Mouse (Mus musculus): ENCODE results near the gene Icosl. TPM values are rescaled to one million over a fixed set of nuclear protein-coding genes. Genes with fewer than 3 reads are reported as not detected.
"Not testable (repeated sequence)": the region's sequence is repeated elsewhere in the genome, so short reads cannot be mapped to it uniquely, and the experiment has no call there.

The Icosl gene
- total RNA-seq (2014; rRNA removed): 5.1 and 5.3 TPM in 2 replicates
- polyA plus RNA-seq (2015; fragmentation: Nextera tagmentation; extraction: Ambion mirVana): 1.7 and 1.8 TPM in 2 replicates

DNA sequence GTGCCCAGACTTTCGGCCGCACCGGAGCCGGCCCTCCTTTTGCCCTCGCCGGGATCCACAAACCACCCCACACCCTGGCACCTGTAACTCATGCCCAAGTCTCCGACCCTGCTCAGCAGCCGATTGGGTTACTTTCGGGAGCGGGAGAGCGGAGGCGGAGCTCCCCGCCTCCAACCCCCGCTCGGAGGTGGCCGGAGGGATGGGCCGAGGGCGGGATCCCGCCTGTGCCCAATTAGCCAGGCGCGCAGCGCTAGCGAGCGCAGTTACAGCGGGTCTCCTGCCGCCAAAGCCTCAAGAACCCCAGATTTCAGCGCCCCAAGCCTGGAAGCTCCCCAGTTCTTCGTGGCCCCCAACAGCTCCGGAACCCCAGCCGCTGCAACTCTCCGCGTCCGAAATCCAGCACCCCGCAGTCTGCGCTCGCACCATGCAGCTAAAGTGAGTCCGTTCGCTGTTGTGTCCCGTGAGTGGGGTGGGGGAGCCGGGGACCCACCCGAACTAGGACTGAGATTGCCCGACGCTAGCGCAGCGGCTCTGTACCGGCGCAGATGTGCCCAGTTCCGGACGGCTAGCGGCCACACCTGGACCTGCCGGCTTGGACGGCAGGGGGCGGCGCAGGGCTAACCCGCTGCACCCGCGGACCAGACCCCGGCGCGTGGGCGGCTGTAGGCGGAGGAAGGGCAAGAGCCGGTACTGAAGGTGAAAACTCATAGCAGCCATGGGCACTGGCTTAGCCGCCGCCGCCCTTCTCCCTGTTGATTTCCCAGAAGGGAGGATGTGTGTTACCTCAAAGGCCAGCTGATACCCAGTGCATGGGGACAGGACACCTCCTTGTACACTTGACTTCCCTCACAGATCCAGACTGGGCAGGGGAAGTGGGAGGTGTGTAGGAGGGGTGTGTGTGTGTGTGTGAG lies at the start of gene Icosl:
Gene Icosl, plus strand, starts transcription at position 202 of the 911 bp plus-strand sequence.
- TF ChIP-seq CTCF (IDR thresholded peaks at IDR 0.05; ENCODE audit: low read depth): peak; percentile 55
- ATAC-seq (peak; percentile 86), DNase-seq (ENCODE audit: low spot score) (peak; percentile 74)
- no peaks in the 10 kb centered on the region for H3K27me3 ChIP-seq (ENCODE audit: insufficient read depth, low read length)
- H3K9ac ChIP-seq (replicated peaks; ENCODE audit: low read length): peak within 1 kb of the TSS; percentile 50
- H3K4me1 ChIP-seq (ENCODE audit: insufficient read depth, low read length): no peaks in the 10 kb centered on the region
- peak within 1 kb of the TSS; percentile 52 for H3K4me3 ChIP-seq (ENCODE audit: low read length)
- no peaks in the 10 kb centered on the region for H3K36me3 ChIP-seq (ENCODE audit: insufficient read depth, low read length)
- H3K27ac ChIP-seq: no peak within 1 kb of the TSS
- WGBS: 1% methylated on average over 65 of the region's 66 CpGs
- H3K9me3 ChIP-seq (ENCODE audit: low read length): no peaks in the 10 kb centered on the region
- H3K4me2 ChIP-seq (ENCODE audit: low read depth, low read length): peak within 1 kb of the TSS; percentile 100

DNA sequence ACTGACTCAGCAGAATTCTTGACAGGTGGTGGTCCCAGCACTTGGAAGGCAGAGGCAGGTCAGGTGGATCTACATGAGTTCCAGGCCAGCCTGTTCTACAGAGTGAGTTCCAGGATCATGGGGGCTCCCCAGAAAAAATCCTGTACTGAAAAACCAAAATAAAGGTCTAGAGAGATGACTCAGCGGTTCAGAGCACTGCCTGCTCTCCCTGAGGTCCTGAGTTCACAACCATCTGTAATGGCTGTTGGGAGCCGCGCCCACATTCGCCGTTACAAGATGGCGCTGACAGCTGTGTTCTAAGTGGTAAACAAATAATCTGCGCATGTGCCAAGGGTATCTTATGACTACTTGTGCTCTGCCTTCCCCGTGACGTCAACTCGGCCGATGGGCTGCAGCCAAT lies 49.1 kb upstream of the Icosl start:
- ATAC-seq; H3K9ac ChIP-seq (replicated peaks; ENCODE audit: low read length); H3K27me3 ChIP-seq (ENCODE audit: insufficient read depth, low read length); H3K4me1 ChIP-seq (ENCODE audit: insufficient read depth, low read length); DNase-seq (ENCODE audit: low spot score); H3K27ac ChIP-seq; H3K4me3 ChIP-seq (ENCODE audit: low read length); H3K9me3 ChIP-seq (ENCODE audit: low read length); H3K4me2 ChIP-seq (ENCODE audit: low read depth, low read length); H3K36me3 ChIP-seq (ENCODE audit: insufficient read depth, low read length): not testable (repeated sequence)
- WGBS: 97% methylated on average over 6 of the region's 11 CpGs

DNA sequence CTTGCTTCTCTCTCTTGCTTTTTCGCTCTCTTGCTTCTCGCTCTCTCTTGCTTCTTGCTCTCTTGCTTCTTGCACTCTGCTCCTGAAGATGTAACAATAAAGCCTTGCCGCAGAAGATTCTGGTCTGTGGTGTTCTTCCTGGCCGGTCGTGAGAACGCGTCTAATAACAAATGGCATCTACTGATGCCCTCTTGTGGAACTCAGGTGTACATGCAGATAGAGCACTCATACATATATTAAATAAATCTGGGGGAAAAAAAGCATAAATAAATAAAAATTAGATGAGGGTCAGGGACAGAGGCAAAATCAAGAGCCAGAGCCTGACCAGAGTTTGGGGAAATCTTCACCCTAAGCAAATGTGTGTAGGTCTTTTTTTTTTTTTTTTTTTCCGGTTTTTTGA lies 43.6 kb upstream of the Icosl start:
- H3K4me3 ChIP-seq (ENCODE audit: low read length); H3K36me3 ChIP-seq (ENCODE audit: insufficient read depth, low read length); H3K4me1 ChIP-seq (ENCODE audit: insufficient read depth, low read length); H3K27me3 ChIP-seq (ENCODE audit: insufficient read depth, low read length); ATAC-seq; H3K9ac ChIP-seq (replicated peaks; ENCODE audit: low read length); H3K4me2 ChIP-seq (ENCODE audit: low read depth, low read length); H3K27ac ChIP-seq; H3K9me3 ChIP-seq (ENCODE audit: low read length): not testable (repeated sequence)
- DNase-seq (ENCODE audit: low spot score): peak; percentile 23
- 63% methylated on average over 6 of the region's 8 CpGs for WGBS
- TF ChIP-seq CTCF (IDR thresholded peaks at IDR 0.05; ENCODE audit: low read depth): peak; percentile 50

DNA sequence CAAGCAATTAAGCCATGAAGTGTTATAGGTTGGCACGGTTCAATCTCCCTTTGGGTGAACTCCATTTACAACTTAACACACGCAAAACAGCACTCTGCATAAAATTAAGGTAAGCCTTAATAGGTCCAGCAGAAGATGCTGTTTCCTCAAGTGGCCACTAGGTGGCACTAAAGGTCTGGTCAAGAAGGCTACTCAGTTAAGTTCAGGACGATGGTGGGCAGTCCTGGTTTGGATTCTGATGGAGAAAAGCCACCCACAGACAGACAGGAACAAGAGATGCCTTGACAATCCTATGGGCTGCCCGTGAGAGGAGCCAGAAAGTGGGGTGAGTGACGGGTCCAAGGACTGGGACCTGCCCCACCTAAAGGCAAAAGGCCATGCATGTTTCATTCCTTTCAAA lies 41.0 kb upstream of the Icosl start:
- peak; percentile 98 for TF ChIP-seq CTCF (IDR thresholded peaks at IDR 0.05; ENCODE audit: low read depth)
- peak; percentile 92 for DNase-seq (ENCODE audit: low spot score)
- ATAC-seq: peak; percentile 83
- WGBS: 5% methylated on average over 5 of the region's 5 CpGs
- H3K4me3 ChIP-seq (ENCODE audit: low read length): no peak overlapping the region
- H3K9me3 ChIP-seq (ENCODE audit: low read length): no peaks in the 10 kb centered on the region
- H3K27me3 ChIP-seq (ENCODE audit: insufficient read depth, low read length): no peaks in the 10 kb centered on the region
- H3K9ac ChIP-seq (replicated peaks; ENCODE audit: low read length): no peak overlapping the region
- H3K4me2 ChIP-seq (ENCODE audit: low read depth, low read length): no peak overlapping the region
- no peaks in the 10 kb centered on the region for H3K4me1 ChIP-seq (ENCODE audit: insufficient read depth, low read length)
- no peaks in the 10 kb centered on the region for H3K36me3 ChIP-seq (ENCODE audit: insufficient read depth, low read length)
- H3K27ac ChIP-seq: no peak overlapping the region

DNA sequence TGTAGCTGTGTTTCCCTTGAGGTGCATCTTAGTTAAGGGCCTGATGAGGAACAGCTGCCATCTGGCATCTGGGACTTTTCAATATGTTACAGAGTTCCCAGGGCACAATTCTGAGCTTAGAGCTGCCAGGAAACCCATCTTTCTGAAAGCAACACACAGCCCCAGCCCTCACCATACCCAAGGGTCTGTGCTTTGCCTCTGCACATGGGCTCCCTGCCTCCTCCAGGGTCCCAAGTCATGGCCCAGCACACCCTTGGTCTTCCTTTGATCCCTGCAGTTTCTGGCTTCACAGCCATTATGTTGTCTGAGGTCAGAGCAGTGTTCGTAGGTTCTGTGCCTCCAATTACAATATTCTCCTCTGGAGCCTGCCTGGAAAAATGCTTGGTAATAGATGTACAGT lies 40.0 kb upstream of the Icosl start:
- H3K4me3 ChIP-seq (ENCODE audit: low read length): no peak overlapping the region
- ATAC-seq (no peak), DNase-seq (ENCODE audit: low spot score) (no peak)
- H3K27me3 ChIP-seq (ENCODE audit: insufficient read depth, low read length): no peaks in the 10 kb centered on the region
- no peak overlapping the region for H3K4me2 ChIP-seq (ENCODE audit: low read depth, low read length)
- 91% methylated on average over 1 of the region's 1 CpGs for WGBS
- no peak overlapping the region for H3K27ac ChIP-seq
- no peaks in the 10 kb centered on the region for H3K36me3 ChIP-seq (ENCODE audit: insufficient read depth, low read length)
- no peaks in the 10 kb centered on the region for H3K4me1 ChIP-seq (ENCODE audit: insufficient read depth, low read length)
- no peak overlapping the region for H3K9ac ChIP-seq (replicated peaks; ENCODE audit: low read length)
- no peak for TF ChIP-seq CTCF (IDR thresholded peaks at IDR 0.05; ENCODE audit: low read depth)
- H3K9me3 ChIP-seq (ENCODE audit: low read length): no peaks in the 10 kb centered on the region

DNA sequence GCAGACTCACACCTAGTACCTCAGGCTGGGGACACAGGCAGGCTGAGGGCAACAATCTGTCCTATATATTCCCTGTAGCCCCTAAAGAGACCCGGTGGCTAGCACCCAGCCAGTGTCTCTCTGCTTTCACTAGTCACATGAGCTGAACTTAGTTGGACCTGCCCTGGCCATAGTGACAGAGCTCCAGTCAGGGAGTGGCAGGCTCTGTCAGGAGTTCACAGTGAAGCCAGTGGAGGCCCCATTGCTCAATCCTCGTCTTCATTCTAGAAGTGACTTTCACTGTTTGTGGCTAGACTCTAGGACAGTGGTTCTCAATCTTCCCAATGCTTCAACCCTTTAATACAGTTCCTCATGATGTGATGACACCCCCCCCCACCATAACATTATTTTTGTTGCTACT lies 37.1 kb upstream of the Icosl start:
- no peak for TF ChIP-seq CTCF (IDR thresholded peaks at IDR 0.05; ENCODE audit: low read depth)
- H3K27ac ChIP-seq: no peak overlapping the region
- H3K27me3 ChIP-seq (ENCODE audit: insufficient read depth, low read length): no peaks in the 10 kb centered on the region
- ATAC-seq: no peak
- no peak for DNase-seq (ENCODE audit: low spot score)
- no peak overlapping the region for H3K4me2 ChIP-seq (ENCODE audit: low read depth, low read length)
- H3K4me1 ChIP-seq (ENCODE audit: insufficient read depth, low read length): no peaks in the 10 kb centered on the region
- H3K36me3 ChIP-seq (ENCODE audit: insufficient read depth, low read length): no peaks in the 10 kb centered on the region
- 81% methylated on average over 2 of the region's 2 CpGs for WGBS
- H3K4me3 ChIP-seq (ENCODE audit: low read length): no peak overlapping the region
- no peaks in the 10 kb centered on the region for H3K9me3 ChIP-seq (ENCODE audit: low read length)
- H3K9ac ChIP-seq (replicated peaks; ENCODE audit: low read length): no peak overlapping the region

DNA sequence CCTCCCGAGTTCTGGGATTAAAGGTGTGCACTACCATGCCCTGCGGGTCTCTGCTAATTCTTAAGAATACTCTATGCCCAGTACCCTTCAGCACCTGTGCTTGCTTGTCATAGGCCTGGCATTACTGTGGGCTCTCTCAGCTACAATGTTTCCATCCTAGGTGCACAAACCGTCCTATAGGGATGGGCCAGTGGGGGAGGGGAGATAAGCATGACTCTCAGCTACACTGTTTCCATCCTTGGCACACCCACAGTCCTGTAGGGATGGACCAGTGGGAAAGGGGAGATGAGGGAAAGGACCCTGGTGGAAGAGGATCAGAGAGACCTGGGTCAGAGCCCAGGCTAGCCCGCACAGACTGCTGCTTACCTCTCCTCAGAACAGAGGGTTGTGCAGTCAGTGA lies 32.0 kb upstream of the Icosl start:
- no peaks in the 10 kb centered on the region for H3K9me3 ChIP-seq (ENCODE audit: low read length)
- TF ChIP-seq CTCF (IDR thresholded peaks at IDR 0.05; ENCODE audit: low read depth): no peak

More for the DNA sequence above, 32.0 kb upstream of the Icosl start:
- Histone ChIP-seq H3K4me1 (ENCODE audit: insufficient read depth, low read length) (no peaks in the 10 kb centered on the region), H3K4me2 (ENCODE audit: low read depth, low read length) (no peak overlapping the region), H3K4me3 (ENCODE audit: low read length) (no peak overlapping the region), H3K9ac (replicated peaks; ENCODE audit: low read length) (no peak overlapping the region), H3K27ac (no peak overlapping the region), H3K36me3 (ENCODE audit: insufficient read depth, low read length) (no peaks in the 10 kb centered on the region), H3K27me3 (ENCODE audit: insufficient read depth, low read length) (no peaks in the 10 kb centered on the region)
- no peak for ATAC-seq
- no peak for DNase-seq (ENCODE audit: low spot score)
- WGBS: 89% methylated on average over 4 of the region's 4 CpGs

Measured in hindbrain, postnatal 0 days (tissue).